Mouse (Mus musculus) MEL (cell line): ENCODE data around the gene Prr19. TPM values are rescaled to one million over a fixed set of nuclear protein-coding genes. Genes with fewer than 3 reads are reported as not detected.
"Not testable (repeated sequence)": the region's sequence is repeated elsewhere in the genome, so short reads cannot be mapped to it uniquely, and the experiment has no call there.

Experiments
- DNase-seq: peaks from one replicate; pipeline ENCODE4 v3.0.0; 2011; ENCODE audit warnings: low read depth, low spot score
- H3K27ac ChIP-seq: 2 replicates; pipeline ENCODE4 v1.5.1; 2012; ENCODE audit warnings: low read depth, mild to moderate bottlenecking, control low read depth, low read length, moderate library complexity; ENCODE audit not compliant: control insufficient read depth
- H3K27me3 ChIP-seq, 2 experiments: fragments of 150-350 bp in 1 of 2; sonication (generic) in 1 of 2; 2 replicates each; pipeline ENCODE4 v1.6.1; 2012; ENCODE audit warnings: low read length in 2 of 2, mild to moderate bottlenecking in 2 of 2, improper control_type of control experiment in 1 of 2, moderate library complexity in 1 of 2; ENCODE audit not compliant: insufficient read depth in 2 of 2, control insufficient read depth in 1 of 2
- H3K36me3 ChIP-seq, 2 experiments: 2 replicates each; pipeline ENCODE4 v1.6.1; 2012 to 2014; ENCODE audit warnings: low read length in 2 of 2, improper control_type of control experiment in 1 of 2, inconsistent platforms in 1 of 2, mild to moderate bottlenecking in 1 of 2; ENCODE audit not compliant: insufficient read depth in 2 of 2, control insufficient read depth in 1 of 2
- H3K4me1 ChIP-seq, 2 experiments: fragments of 150-350 bp in 1 of 2; sonication (generic) in 1 of 2; 2 replicates each; pipeline ENCODE4 v1.6.1; 2012; ENCODE audit warnings: low read length in 2 of 2, improper control_type of control experiment in 1 of 2, mild to moderate bottlenecking in 1 of 2; ENCODE audit not compliant: insufficient read depth in 2 of 2, control insufficient read depth in 1 of 2
- H3K4me3 ChIP-seq, 2 experiments: fragments of 150-350 bp in 1 of 2; sonication (generic) in 1 of 2; 2 replicates each; pipeline ENCODE4 v1.5.1; 2012; ENCODE audit warnings: low read depth in 2 of 2, low read length in 2 of 2, mild to moderate bottlenecking in 2 of 2, moderate library complexity in 2 of 2, control low read depth in 1 of 2, improper control_type of control experiment in 1 of 2; ENCODE audit not compliant: control insufficient read depth in 1 of 2, insufficient read depth in 1 of 2
- H3K79me2 ChIP-seq: 2 replicates; pipeline ENCODE4 v1.6.1; 2012; ENCODE audit warnings: mild to moderate bottlenecking, low read length, moderate library complexity; ENCODE audit not compliant: control insufficient read depth, poor library complexity, insufficient read depth
- H3K9ac ChIP-seq: 2 replicates; pipeline ENCODE4 v1.6.1; 2012; ENCODE audit warnings: low read depth, mild to moderate bottlenecking, control low read depth, low read length, moderate library complexity; ENCODE audit not compliant: control insufficient read depth, poor library complexity, severe bottlenecking
- H3K9me3 ChIP-seq: fragments of 150-350 bp; sonication (generic); replicated peaks from 2 replicates; pipeline ENCODE4 v1.6.1; 2012; ENCODE audit warnings: mild to moderate bottlenecking, low read length, improper control_type of control experiment, moderate library complexity; ENCODE audit not compliant: insufficient read depth
- BHLHE40 ChIP-seq: IDR thresholded peaks from 2 replicates; pipeline ENCODE4 v1.6.1; 2012; ENCODE audit warnings: low read depth, mild to moderate bottlenecking, inconsistent platforms, low read length, improper control_type of control experiment, borderline replicate concordance
- ELF1 ChIP-seq: IDR thresholded peaks from 2 replicates; pipeline ENCODE4 v1.6.1; 2014; ENCODE audit warnings: low read depth, mild to moderate bottlenecking, inconsistent platforms, low read length, improper control_type of control experiment, moderate library complexity
- EP300 ChIP-seq, 2 experiments: IDR thresholded peaks; 2 replicates each; pipeline ENCODE4 v1.6.1; 2011; ENCODE audit warnings: improper control_type of control experiment in 2 of 2, low read length in 2 of 2, low read depth in 1 of 2, mild to moderate bottlenecking in 1 of 2
- ETS1 ChIP-seq: IDR thresholded peaks from 2 replicates; pipeline ENCODE4 v1.6.1; 2012; ENCODE audit warnings: low read depth, mild to moderate bottlenecking, inconsistent platforms, low read length, improper control_type of control experiment, moderate library complexity
- GATA1 ChIP-seq: IDR thresholded peaks from 2 replicates; pipeline ENCODE4 v1.6.1; 2011; ENCODE audit warnings: low read depth, low read length, improper control_type of control experiment
- MAX ChIP-seq: IDR thresholded peaks from 2 replicates; pipeline ENCODE4 v1.6.1; 2011; ENCODE audit warnings: low read length, improper control_type of control experiment
- NRF1 ChIP-seq: IDR thresholded peaks from 2 replicates; pipeline ENCODE4 v1.6.1; 2014; ENCODE audit warnings: low read depth, mild to moderate bottlenecking, inconsistent platforms, low read length, improper control_type of control experiment, moderate library complexity; ENCODE audit not compliant: poor library complexity, insufficient read depth, severe bottlenecking
- POLR2AphosphoS5 ChIP-seq: IDR thresholded peaks from 2 replicates; pipeline ENCODE4 v1.6.1; 2012; ENCODE audit warnings: low read depth, borderline replicate concordance, mild to moderate bottlenecking, inconsistent platforms, low read length, moderate library complexity, mixed read lengths
- RAD21 ChIP-seq: IDR thresholded peaks from 2 replicates; pipeline ENCODE4 v1.6.1; 2011; ENCODE audit warnings: mild to moderate bottlenecking, low read depth, low read length, improper control_type of control experiment
- TAL1 ChIP-seq: IDR thresholded peaks from 2 replicates; pipeline ENCODE4 v1.6.1; 2012; ENCODE audit warnings: mild to moderate bottlenecking, inconsistent platforms, low read length, moderate library complexity, mixed read lengths
- TBP ChIP-seq: IDR thresholded peaks from 2 replicates; pipeline ENCODE4 v1.8.0; 2011; ENCODE audit warnings: low read depth, low read length, improper control_type of control experiment
- TCF12 ChIP-seq: IDR thresholded peaks from 2 replicates; pipeline ENCODE4 v1.6.1; 2014; ENCODE audit warnings: low read depth, mild to moderate bottlenecking, inconsistent platforms, low read length, improper control_type of control experiment, moderate library complexity
- USF1 ChIP-seq: IDR thresholded peaks from 2 replicates; pipeline ENCODE4 v1.6.1; 2014; ENCODE audit warnings: low read depth, mild to moderate bottlenecking, inconsistent platforms, low read length, improper control_type of control experiment, moderate library complexity
- USF2 ChIP-seq, 2 experiments: IDR thresholded peaks; 2 replicates each; pipeline ENCODE4 v1.6.1; 2011 to 2012; ENCODE audit warnings: improper control_type of control experiment in 2 of 2, low read length in 2 of 2, borderline replicate concordance in 1 of 2, inconsistent platforms in 1 of 2, low read depth in 1 of 2, mild to moderate bottlenecking in 1 of 2; ENCODE audit not compliant: insufficient read depth in 1 of 2
- ZC3H11A ChIP-seq: IDR thresholded peaks from 2 replicates; pipeline ENCODE4 v1.6.1; 2012; ENCODE audit warnings: low read depth, mild to moderate bottlenecking, inconsistent platforms, low read length, improper control_type of control experiment
- ZNF384 ChIP-seq: IDR thresholded peaks from 2 replicates; pipeline ENCODE4 v1.6.1; 2012; ENCODE audit warnings: low read depth, mild to moderate bottlenecking, inconsistent platforms, low read length, improper control_type of control experiment
- polyA plus RNA-seq, 2 experiments: library from polyadenylated mRNA; stranded (reverse) in 1 of 2; unstranded in 1 of 2; fragments of >175 nt in 1 of 2; fragments of >200 nt in 1 of 2; gene quantifications; 2 replicates each; pipeline versions ENCODE4 v1.2.1 to v1.2.4; 2012; ENCODE audit warnings: low replicate concordance in 2 of 2, low read depth in 1 of 2; ENCODE audit not compliant: insufficient read length in 2 of 2, insufficient read depth in 1 of 2, missing spikeins in 1 of 2
- total RNA-seq: library from RNA; depleted of rRNA; stranded (reverse); fragments of 300-350 nt; gene quantifications from 2 replicates; pipeline ENCODE4 v1.2.3, GENCODE M21; 2012

Gene Prr19
- total and polyA plus RNA-seq, 3 experiments = 0.11 TPM; not detected in 2

GRCm38 (mm10) chr7:25263968-25264870, 37.0 kb upstream of the Prr19 start:
- Histone ChIP-seq H3K4me1 (peaks cover 7 to 14% of the 10 kb centered on the region in 2 experiments; a peak in 3 of 4 replicates), H3K4me3 (no peak overlapping the region), H3K27ac (no peak overlapping the region), H3K36me3 (peaks cover 0 to 12% of the 10 kb centered on the region in 2 experiments; a peak in 2 of 4 replicates), H3K9me3 (no peaks in the 10 kb centered on the region), H3K79me2 (peaks cover 9% of the 10 kb centered on the region), H3K9ac (no peak overlapping the region), H3K27me3 (no peaks in the 10 kb centered on the region)
- no peak for TF ChIP-seq ETS1
- no peak for TF ChIP-seq RAD21
- TF ChIP-seq POLR2AphosphoS5 = no peak
- no peak for TF ChIP-seq MAX
- no peak for TF ChIP-seq NRF1
- no peak for TF ChIP-seq ELF1
- TF ChIP-seq USF1 = no peak
- no peak for TF ChIP-seq ZC3H11A
- no peak for TF ChIP-seq USF2 (IDR thresholded peaks at IDR 0.05; ENCODE audit: borderline replicate concordance in 1 of 2, insufficient read depth in 1 of 2, low read depth in 1 of 2, low read length in 2 of 2)
- TF ChIP-seq BHLHE40 = no peak
- no peak for TF ChIP-seq TAL1
- no peak for DNase-seq

GRCm38 (mm10) chr7:25265743-25266142, 35.5 kb upstream of the Prr19 start:
- not testable (repeated sequence) for H3K4me3 ChIP-seq, H3K9me3 ChIP-seq, H3K27me3 ChIP-seq, H3K9ac ChIP-seq
- 0 out of 2 replicates have a peak, but pooled peaks have one; percentile 18 for TF ChIP-seq ZNF384
- 0 out of 2 replicates have a peak, but pooled peaks have one; percentile 42 for TF ChIP-seq TBP
- TF ChIP-seq EP300 (IDR thresholded peaks at IDR 0.05; ENCODE audit: low read depth in 1 of 2, low read length in 2 of 2) = peak in 1 of 2 experiments; percentile 57; a peak in 3 of 4 replicates
- TF ChIP-seq GATA1 = peak; percentile 75
- 0 out of 2 replicates have a peak, but pooled peaks have one; percentile 18 for TF ChIP-seq TCF12
- H3K27ac ChIP-seq = peak overlapping the region; percentile 93
- H3K79me2 ChIP-seq = peaks cover 19% of the 10 kb centered on the region
- H3K4me1 ChIP-seq = peaks cover 7 to 26% of the 10 kb centered on the region in 2 experiments; a peak in 3 of 4 replicates
- peak; percentile 62 for DNase-seq
- H3K36me3 ChIP-seq = peaks cover 0 to 20% of the 10 kb centered on the region in 2 experiments; a peak in 2 of 4 replicates
